Mouse (Mus musculus) naive thymus-derived CD4-positive, alpha-beta T cell, adult 5 months (primary cell): ENCODE results near the gene Arl11. TPM values are rescaled to one million over a fixed set of nuclear protein-coding genes. Genes with fewer than 3 reads are reported as not detected.

Source experiments
- polyA plus RNA-seq: library from polyadenylated mRNA; unstranded; fragments of 100-300 nt; shearing (Covaris generic); gene quantifications from one replicate; pipeline ENCODE4 v1.2.1, GENCODE M21; 2017

The Arl11 gene
- polyA plus RNA-seq, result 0.24 TPM

DNA sequence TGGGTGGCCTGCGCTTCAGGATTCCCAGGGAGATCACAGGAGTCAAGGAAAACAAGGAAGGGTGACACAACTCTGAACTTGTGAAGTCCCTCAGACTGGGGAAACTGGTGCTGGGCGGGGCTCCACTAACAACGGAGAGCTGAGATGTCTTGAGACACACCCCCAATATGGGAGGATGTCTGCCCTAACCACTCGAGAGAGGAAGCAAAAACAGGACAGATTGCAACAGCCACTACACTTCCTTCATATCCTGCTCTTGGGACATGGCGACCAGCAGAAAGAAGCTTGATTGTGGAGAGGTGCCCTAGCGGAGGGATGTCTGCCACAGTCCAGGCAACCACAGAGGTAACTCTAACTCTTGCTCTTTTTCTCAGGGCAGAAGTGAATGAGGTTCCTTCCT is at the start of gene Arl11:
Gene Arl11 (plus strand): TSS at position 161 of the 400 bp plus-strand sequence.

DNA sequence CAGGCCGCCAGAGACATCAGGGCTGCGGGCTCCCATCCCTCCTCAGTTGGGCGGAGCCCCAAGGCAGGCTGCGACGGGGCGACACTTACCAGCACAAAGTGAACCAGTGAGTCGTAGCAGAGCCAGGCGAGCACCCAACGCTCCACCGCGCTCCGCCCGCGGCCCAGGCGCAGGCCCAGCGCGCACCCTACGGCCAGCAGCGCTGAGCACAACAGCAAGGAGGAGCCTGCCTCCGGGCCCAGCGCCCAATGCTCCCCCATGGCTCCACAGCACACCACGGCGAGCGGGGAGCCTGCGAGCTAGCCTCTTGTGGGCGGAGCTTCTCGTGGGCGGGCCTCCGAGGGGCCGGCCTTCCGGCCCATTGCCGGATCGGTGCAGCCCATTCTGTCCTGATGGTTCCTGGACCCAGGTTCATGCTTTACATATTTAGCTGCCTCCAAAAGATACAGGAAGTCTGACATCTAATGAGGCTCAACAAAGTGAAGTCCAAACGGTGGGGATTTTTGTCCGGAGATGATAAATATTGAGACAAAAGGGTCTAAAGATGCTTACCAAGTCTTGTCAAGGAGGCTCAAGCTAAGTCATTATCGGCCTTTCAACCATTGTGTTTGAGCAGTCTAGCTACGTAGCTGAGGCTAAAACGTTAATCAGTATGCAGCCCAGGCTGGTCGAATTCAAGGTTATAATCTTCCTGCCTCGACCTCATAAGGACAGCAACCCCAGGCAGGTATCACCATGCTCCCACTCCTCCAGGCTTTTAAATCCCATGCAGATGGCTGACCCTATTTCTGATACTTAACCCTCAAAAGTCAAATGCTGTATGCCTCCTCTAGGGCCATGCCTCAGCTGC is 50.8 kb downstream of the Arl11 start, which contains the start of gene Ebpl:
Gene Ebpl (minus strand): TSS at position 309 of the 850 bp plus-strand sequence.

Other genes starting within 250 kb of the Arl11 start
- gene Sacs, start 171.3 kb upstream of the Arl11 start, polyA plus RNA-seq, result 12.8 TPM
- not detected for gene Sgcg, start 51.3 kb upstream of the Arl11 start, polyA plus RNA-seq
- 5.1 TPM for gene Ebpl, start 50.7 kb downstream of the Arl11 start, polyA plus RNA-seq
- 39.3 TPM for gene Kpna3, start 130.1 kb downstream of the Arl11 start, polyA plus RNA-seq
- gene Spryd7, start 247.1 kb downstream of the Arl11 start, polyA plus RNA-seq, result 18.9 TPM